Mouse (Mus musculus): ENCODE data around the gene Cyp4b1. TPM values are rescaled to one million over a fixed set of nuclear protein-coding genes. Genes with fewer than 3 reads are reported as not detected.
A peak's percentile ranks its signal among the peaks of the same experiment; 100 is the strongest.
"Not testable (repeated sequence)": the region's sequence is repeated elsewhere in the genome, so short reads cannot be mapped to it uniquely, and the experiment has no call there.

Cyp4b1 gene
- total RNA-seq (2021): 10 to 100 TPM; 22.1 to 27.5 TPM
- long read RNA-seq, experiment 1, transcript Cyp4b1-201 (12 exons, 1,892 nt): major isoform, 23 of 28 reads
- long read RNA-seq, experiment 1, partial matches to known transcripts: 2 of 28 reads
- long read RNA-seq, experiment 1, other reads (novel, unspliced or antisense): 3 of 28 reads
- long read RNA-seq, experiment 2, transcript Cyp4b1-201 (12 exons, 1,892 nt): major isoform, 32 of 46 reads
- long read RNA-seq, experiment 2, partial matches to known transcripts: 6 of 46 reads
- long read RNA-seq, experiment 2, other reads (novel, unspliced or antisense): 8 of 46 reads

- peak in 1 of 2 experiments; percentile 35 for DNase-seq (ENCODE audit: low spot score in 2 of 2)
Measured at GRCm38 (mm10) chr4:115647580-115647979, at the start of gene Cyp4b1. Gene Cyp4b1 (minus strand): TSS chr4:115647723.

- no peak for DNase-seq (ENCODE audit: low spot score in 2 of 2)
Measured at GRCm38 (mm10) chr4:115686299-115686698, 38.8 kb upstream of the Cyp4b1 start.

GRCm38 (mm10) chr4:115659190-115659589 lies 11.7 kb upstream of the Cyp4b1 start:
- DNase-seq (ENCODE audit: low spot score in 2 of 2): no peak

GRCm38 (mm10) chr4:115657867-115658249 lies 10.3 kb upstream of the Cyp4b1 start:
- DNase-seq (ENCODE audit: low spot score in 2 of 2): no peak

- DNase-seq (ENCODE audit: low spot score in 2 of 2): no peak
Measured at GRCm38 (mm10) chr4:115657104-115657866, 9.8 kb upstream of the Cyp4b1 start.

GRCm38 (mm10) chr4:115656535-115656922 lies 9.0 kb upstream of the Cyp4b1 start:
- DNase-seq (ENCODE audit: low spot score in 2 of 2): not testable (repeated sequence)

GRCm38 (mm10) chr4:115655841-115656534 lies 8.5 kb upstream of the Cyp4b1 start:
- not testable (repeated sequence) for DNase-seq (ENCODE audit: low spot score in 2 of 2)

- DNase-seq (ENCODE audit: low spot score in 2 of 2): no peak
Measured at GRCm38 (mm10) chr4:115650866-115651265, 3.3 kb upstream of the Cyp4b1 start.

- DNase-seq (ENCODE audit: low spot score in 2 of 2): no peak
Measured at GRCm38 (mm10) chr4:115649344-115649743, 1.8 kb upstream of the Cyp4b1 start.

- DNase-seq (ENCODE audit: low spot score in 2 of 2): no peak
Measured at GRCm38 (mm10) chr4:115648752-115649151, 1.2 kb upstream of the Cyp4b1 start.

- DNase-seq (ENCODE audit: low spot score in 2 of 2): no peak
Measured at GRCm38 (mm10) chr4:115645371-115645770, 2.2 kb downstream of the Cyp4b1 start.

- no peak for DNase-seq (ENCODE audit: low spot score in 2 of 2)
Measured at GRCm38 (mm10) chr4:115642967-115643754, 4.4 kb downstream of the Cyp4b1 start.

GRCm38 (mm10) chr4:115625560-115625959 lies 22.0 kb downstream of the Cyp4b1 start:
- DNase-seq (ENCODE audit: low spot score in 2 of 2): not testable (repeated sequence)

GRCm38 (mm10) chr4:115614005-115614404 lies 33.5 kb downstream of the Cyp4b1 start:
- no peak for DNase-seq (ENCODE audit: low spot score in 2 of 2)

- not testable (repeated sequence) for DNase-seq (ENCODE audit: low spot score in 2 of 2)
Measured at GRCm38 (mm10) chr4:115600611-115601010, 46.9 kb downstream of the Cyp4b1 start, which contains the start of gene Cyp4a32. Gene Cyp4a32 (plus strand): TSS chr4:115600969.

- DNase-seq (ENCODE audit: low spot score in 2 of 2): no peak
Measured at GRCm38 (mm10) chr4:115596824-115597336, 50.6 kb downstream of the Cyp4b1 start.

GRCm38 (mm10) chr4:115596357-115596756 lies 51.2 kb downstream of the Cyp4b1 start:
- DNase-seq (ENCODE audit: low spot score in 2 of 2): no peak

- DNase-seq (ENCODE audit: low spot score in 2 of 2): no peak
Measured at GRCm38 (mm10) chr4:115583036-115583435, 64.5 kb downstream of the Cyp4b1 start.

- DNase-seq (ENCODE audit: low spot score in 2 of 2): no peak
Measured at GRCm38 (mm10) chr4:115575776-115576175, 71.7 kb downstream of the Cyp4b1 start.

- no peak for DNase-seq (ENCODE audit: low spot score in 2 of 2)
Measured at GRCm38 (mm10) chr4:115575255-115575654, 72.3 kb downstream of the Cyp4b1 start.
